Mouse (Mus musculus): ENCODE measurements around the gene Racgap1. TPM values are rescaled to one million over a fixed set of nuclear protein-coding genes. Genes with fewer than 3 reads are reported as not detected.

The Racgap1 gene
- polyA plus RNA-seq, 1 experiment from 2014 or later = 118 TPM

GRCm38 (mm10) chr15:99585741-99586140, 65.7 kb downstream of the Racgap1 start:
- Histone ChIP-seq H3K27ac (replicated peaks) (no peak overlapping the region), H3K4me2 (replicated peaks) (no peak overlapping the region), H3K9me3 (replicated peaks) (no peaks in the 10 kb centered on the region), H3K4me1 (peaks cover 28% of the 10 kb centered on the region), H3K27me3 (peaks cover 97% of the 10 kb centered on the region), H3K36me3 (no peaks in the 10 kb centered on the region), H3K4me3 (replicated peaks) (no peak overlapping the region), H3K9ac (no peak overlapping the region)
- WGBS = 55% methylated on average over 6 of the region's 6 CpGs
- no peak for ATAC-seq (ENCODE audit: insufficient number of reproducible peaks, low FRiP score, low TSS enrichment, low read depth)

DNA sequence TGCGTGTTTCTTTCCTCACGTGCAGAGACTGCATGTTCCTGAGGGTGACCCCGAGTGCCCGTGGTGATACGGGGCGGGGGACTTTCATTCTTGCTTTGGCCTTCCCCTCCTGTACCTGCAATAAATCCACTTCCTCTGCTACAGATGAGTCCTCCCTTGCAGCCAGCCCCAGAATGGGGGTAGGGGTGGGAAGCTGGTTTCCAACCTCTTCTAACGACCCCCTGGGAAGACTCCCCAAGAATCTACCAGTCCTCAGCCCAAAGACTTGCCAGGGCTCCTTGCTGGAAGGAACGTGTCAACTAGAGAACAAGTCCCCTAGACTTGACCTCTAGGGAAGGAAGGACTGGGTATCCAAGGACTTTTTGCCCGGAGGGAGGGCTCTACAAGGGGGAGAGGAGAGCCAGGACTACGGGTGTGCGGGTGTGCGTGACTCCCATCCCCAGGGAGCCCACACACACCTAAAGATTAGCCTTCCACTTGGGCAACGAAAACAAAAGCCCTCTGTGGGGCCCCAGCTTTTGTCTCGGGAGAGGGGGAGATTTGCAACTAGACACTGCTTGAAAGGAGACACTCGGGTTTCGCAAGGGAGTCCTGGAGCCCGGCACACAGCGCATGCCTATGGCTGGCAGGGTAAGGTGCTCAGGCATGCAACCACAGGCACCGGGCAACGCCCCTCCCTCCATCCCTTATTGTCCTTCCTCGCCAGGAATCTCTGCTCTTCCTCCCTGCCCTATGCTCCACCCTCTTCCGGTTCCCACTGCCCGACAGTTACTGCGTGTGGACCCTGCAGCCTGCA, 66.9 kb downstream of the Racgap1 start:
- Histone ChIP-seq H3K4me1 (peaks cover 20% of the 10 kb centered on the region), H3K4me3 (replicated peaks) (peak overlapping the region; percentile 31), H3K9ac (no peak overlapping the region), H3K4me2 (replicated peaks) (peak overlapping the region; percentile 53), H3K27me3 (peaks cover 97% of the 10 kb centered on the region), H3K9me3 (replicated peaks) (no peaks in the 10 kb centered on the region), H3K36me3 (no peaks in the 10 kb centered on the region), H3K27ac (replicated peaks) (no peak overlapping the region)
- ATAC-seq (ENCODE audit: insufficient number of reproducible peaks, low FRiP score, low TSS enrichment, low read depth) = peak; percentile 73
- WGBS = 1% methylated on average over 24 of the region's 24 CpGs

DNA sequence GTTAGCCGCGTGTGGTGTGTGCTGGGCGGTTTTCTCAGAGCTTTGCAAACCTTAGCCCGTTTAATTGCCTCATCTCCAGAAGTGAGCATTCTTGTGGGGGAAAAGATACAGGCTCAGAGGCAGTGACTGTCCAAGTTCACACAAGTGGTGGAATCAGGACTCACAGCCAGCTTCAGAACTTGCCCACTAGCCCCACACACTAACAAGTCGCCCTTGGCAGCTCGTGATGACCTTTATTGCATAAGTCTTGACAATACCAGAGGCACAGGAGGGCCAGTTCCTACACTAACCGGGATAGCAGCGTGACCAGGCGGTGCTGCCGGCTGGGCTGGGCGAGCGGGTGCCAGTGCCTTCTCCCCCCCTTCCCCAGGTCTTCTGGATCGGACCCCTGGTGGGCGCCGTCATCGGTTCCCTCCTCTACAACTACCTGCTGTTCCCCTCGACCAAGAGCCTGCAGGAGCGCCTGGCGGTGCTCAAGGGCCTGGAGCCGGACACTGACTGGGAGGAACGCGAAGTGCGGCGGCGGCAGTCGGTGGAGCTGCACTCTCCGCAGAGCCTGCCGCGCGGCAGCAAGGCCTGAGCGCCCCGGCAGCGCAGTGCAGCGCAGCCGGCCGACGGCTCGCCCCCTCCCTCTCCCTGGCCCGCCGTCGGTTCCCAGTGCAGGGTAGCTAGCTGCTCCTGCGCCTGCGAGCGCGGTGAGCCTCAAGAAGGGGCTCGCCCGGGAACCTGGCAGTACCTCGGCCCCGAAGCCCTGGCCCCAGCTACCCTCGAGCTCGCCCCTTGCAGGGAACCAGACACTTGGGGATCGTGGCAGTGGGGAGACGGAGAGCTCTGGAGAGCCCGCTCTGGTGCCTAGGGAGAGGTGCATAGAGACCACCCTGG, 67.8 kb downstream of the Racgap1 start:
- 2% methylated on average over 53 of the region's 54 CpGs for WGBS
- ATAC-seq (ENCODE audit: insufficient number of reproducible peaks, low FRiP score, low TSS enrichment, low read depth) = no peak

GRCm38 (mm10) chr15:99578802-99579485, 72.5 kb downstream of the Racgap1 start, which contains the start of gene Aqp2:
TSS of gene Aqp2 (plus strand) at chr15:99579055.
- WGBS = 78% methylated on average over 26 of the region's 26 CpGs

More for the DNA sequence above, 67.8 kb downstream of the Racgap1 start:
- Histone ChIP-seq H3K4me3 (replicated peaks) (peak overlapping the region; percentile 31), H3K4me1 (peaks cover 20% of the 10 kb centered on the region), H3K27ac (replicated peaks) (no peak overlapping the region), H3K4me2 (replicated peaks) (peak overlapping the region; percentile 53), H3K9me3 (replicated peaks) (no peaks in the 10 kb centered on the region), H3K27me3 (peaks cover 95% of the 10 kb centered on the region), H3K9ac (no peak overlapping the region), H3K36me3 (no peaks in the 10 kb centered on the region)

More at GRCm38 (mm10) chr15:99578802-99579485, 72.5 kb downstream of the Racgap1 start, which contains the start of gene Aqp2:
- peaks cover 8% of the 10 kb centered on the region for H3K4me1 ChIP-seq
- H3K27ac ChIP-seq (replicated peaks) = no peak within 1 kb of the TSS
- no peak for ATAC-seq (ENCODE audit: insufficient number of reproducible peaks, low FRiP score, low TSS enrichment, low read depth)
- H3K9me3 ChIP-seq (replicated peaks) = no peaks in the 10 kb centered on the region
- no peak within 1 kb of the TSS for H3K4me2 ChIP-seq (replicated peaks)
- peaks cover 56% of the 10 kb centered on the region for H3K27me3 ChIP-seq
- H3K36me3 ChIP-seq = no peaks in the 10 kb centered on the region
- H3K4me3 ChIP-seq (replicated peaks) = no peak within 1 kb of the TSS
- H3K9ac ChIP-seq = no peak within 1 kb of the TSS

Other genes starting within 250 kb of the Racgap1 start
- 11.7 and 14.9 TPM in 2 replicates for gene Nckap5l, start 193.9 kb downstream of the Racgap1 start, polyA plus RNA-seq (2015; fragmentation: Nextera tagmentation; extraction: Ambion mirVana)
- gene Bcdin3d, start 176.9 kb downstream of the Racgap1 start, polyA plus RNA-seq (2015; fragmentation: Nextera tagmentation; extraction: Ambion mirVana) = 13.1 and 13.4 TPM in 2 replicates
- gene Faim2, start 123.5 kb downstream of the Racgap1 start, polyA plus RNA-seq (2015; fragmentation: Nextera tagmentation; extraction: Ambion mirVana) = 3.3 and 7.3 TPM in 2 replicates
- not detected in 2 replicates for gene Aqp2, start 72.6 kb downstream of the Racgap1 start, polyA plus RNA-seq (2015; fragmentation: Nextera tagmentation; extraction: Ambion mirVana)
- 3.5 and 6.0 TPM in 2 replicates for gene Aqp5, start 60.9 kb downstream of the Racgap1 start, polyA plus RNA-seq (2015; fragmentation: Nextera tagmentation; extraction: Ambion mirVana)
- not detected in 2 replicates for gene Aqp6, start 50.3 kb downstream of the Racgap1 start, polyA plus RNA-seq (2015; fragmentation: Nextera tagmentation; extraction: Ambion mirVana)
- gene Asic1, start 18.7 kb upstream of the Racgap1 start, polyA plus RNA-seq (2015; fragmentation: Nextera tagmentation; extraction: Ambion mirVana) = 4.4 and 4.6 TPM in 2 replicates
- 37.4 and 40.1 TPM in 2 replicates for gene Smarcd1, start 50.5 kb upstream of the Racgap1 start, polyA plus RNA-seq (2015; fragmentation: Nextera tagmentation; extraction: Ambion mirVana)
- gene Gm17349, start 53.8 kb upstream of the Racgap1 start, polyA plus RNA-seq (2015; fragmentation: Nextera tagmentation; extraction: Ambion mirVana) = not detected in 2 replicates
- 0.76 and 1.0 TPM in 2 replicates for gene Gpd1, start 65.9 kb upstream of the Racgap1 start, polyA plus RNA-seq (2015; fragmentation: Nextera tagmentation; extraction: Ambion mirVana)
- 178 and 181 TPM in 2 replicates for gene Cox14, start 74.0 kb upstream of the Racgap1 start, polyA plus RNA-seq (2015; fragmentation: Nextera tagmentation; extraction: Ambion mirVana)
- 73.7 and 78.3 TPM in 2 replicates for gene Cers5, start 121.2 kb upstream of the Racgap1 start, polyA plus RNA-seq (2015; fragmentation: Nextera tagmentation; extraction: Ambion mirVana)
- 87.1 and 90.8 TPM in 2 replicates for gene Lima1, start 223.8 kb upstream of the Racgap1 start, polyA plus RNA-seq (2015; fragmentation: Nextera tagmentation; extraction: Ambion mirVana)

Measured in embryonic facial prominence, embryonic 15.5 days (tissue).